Mouse (Mus musculus) G1E (cell line): ENCODE measurements around the gene Fam98c.

Experiments used
- CTCF ChIP-seq: IDR thresholded peaks from 2 replicates; pipeline ENCODE4 v1.5.1; 2012; ENCODE audit warnings: low read depth, low read length, inconsistent platforms, mixed read lengths
- GATA1 ChIP-seq: IDR thresholded peaks from 2 replicates; pipeline ENCODE4 v1.6.1; 2012; ENCODE audit warnings: borderline replicate concordance, low read length, inconsistent platforms, mixed read lengths
- POLR2AphosphoS5 ChIP-seq: IDR thresholded peaks from 2 replicates; pipeline ENCODE4 v1.6.1; 2012; ENCODE audit warnings: low read depth, low read length, inconsistent platforms; ENCODE audit not compliant: insufficient replicate concordance
- TAL1 ChIP-seq: conservative IDR thresholded peaks from 2 replicates; pipeline ENCODE4 v1.6.1; 2012; ENCODE audit warnings: low read depth, low read length, inconsistent platforms, mixed read lengths

- TF ChIP-seq CTCF (no peak), TAL1 (no peak), GATA1 (no peak), POLR2AphosphoS5 (no peak)
Measured at GRCm38 (mm10) chr7:29170066-29170754, 14.2 kb upstream of the Fam98c start, which contains the start of the genes Ggn and Spred3.
